Mouse (Mus musculus): ENCODE results near the gene Spata25. TPM values are rescaled to one million over a fixed set of nuclear protein-coding genes. Genes with fewer than 3 reads are reported as not detected.
A peak's percentile ranks its signal among the peaks of the same experiment; 100 is the strongest.
"Not testable (repeated sequence)": the region's sequence is repeated elsewhere in the genome, so short reads cannot be mapped to it uniquely, and the experiment has no call there.

The Spata25 gene
- polyA plus RNA-seq, 1 experiment from 2014 or later = not detected

GRCm38 (mm10) chr2:164866741-164867551, 38.6 kb upstream of the Spata25 start:
- Histone ChIP-seq H3K36me3 (ENCODE audit: control insufficient read depth, insufficient read depth, low read length) (no peaks in the 10 kb centered on the region), H3K4me3 (ENCODE audit: low read depth, low read length) (no peak overlapping the region), H3K9me3 (replicated peaks; ENCODE audit: control insufficient read depth, low read length) (0 out of 2 replicates have a peak, but pooled peaks cover 2% of the 10 kb centered on the region), H3K27ac (ENCODE audit: low read depth, low read length) (no peak overlapping the region), H3K4me1 (ENCODE audit: control insufficient read depth, insufficient read depth, low read length) (no peaks in the 10 kb centered on the region), H3K4me2 (ENCODE audit: low read length) (no peak overlapping the region), H3K27me3 (replicated peaks; ENCODE audit: control insufficient read depth, insufficient read depth, low read length) (no peaks in the 10 kb centered on the region), H3K9ac (ENCODE audit: low read length) (no peak overlapping the region)
- DNase-seq (ENCODE audit: low spot score) (no peak), ATAC-seq (no peak)
- WGBS = 72% methylated on average over 16 of the region's 16 CpGs

- ATAC-seq (no peak), DNase-seq (ENCODE audit: low spot score) (no peak)
- Histone ChIP-seq H3K9ac (ENCODE audit: low read length) (no peak overlapping the region), H3K4me2 (ENCODE audit: low read length) (no peak overlapping the region), H3K4me1 (ENCODE audit: control insufficient read depth, insufficient read depth, low read length) (no peaks in the 10 kb centered on the region), H3K9me3 (replicated peaks; ENCODE audit: control insufficient read depth, low read length) (0 out of 2 replicates have a peak, but pooled peaks cover 2% of the 10 kb centered on the region), H3K36me3 (ENCODE audit: control insufficient read depth, insufficient read depth, low read length) (no peaks in the 10 kb centered on the region), H3K4me3 (ENCODE audit: low read depth, low read length) (no peak overlapping the region), H3K27me3 (replicated peaks; ENCODE audit: control insufficient read depth, insufficient read depth, low read length) (no peaks in the 10 kb centered on the region), H3K27ac (ENCODE audit: low read depth, low read length) (no peak overlapping the region)
- WGBS = 96% methylated on average over 4 of the region's 4 CpGs
Measured at GRCm38 (mm10) chr2:164864593-164864992, 36.3 kb upstream of the Spata25 start.

- H3K27me3 ChIP-seq (replicated peaks; ENCODE audit: control insufficient read depth, insufficient read depth, low read length); H3K9me3 ChIP-seq (replicated peaks; ENCODE audit: control insufficient read depth, low read length); H3K4me2 ChIP-seq (ENCODE audit: low read length); DNase-seq (ENCODE audit: low spot score); H3K4me1 ChIP-seq (ENCODE audit: control insufficient read depth, insufficient read depth, low read length); H3K9ac ChIP-seq (ENCODE audit: low read length); H3K36me3 ChIP-seq (ENCODE audit: control insufficient read depth, insufficient read depth, low read length); ATAC-seq; H3K27ac ChIP-seq (ENCODE audit: low read depth, low read length); H3K4me3 ChIP-seq (ENCODE audit: low read depth, low read length): not testable (repeated sequence)
- WGBS = 91% methylated on average over 7 of the region's 9 CpGs
Measured at GRCm38 (mm10) chr2:164863411-164863810, 35.1 kb upstream of the Spata25 start.

DNA sequence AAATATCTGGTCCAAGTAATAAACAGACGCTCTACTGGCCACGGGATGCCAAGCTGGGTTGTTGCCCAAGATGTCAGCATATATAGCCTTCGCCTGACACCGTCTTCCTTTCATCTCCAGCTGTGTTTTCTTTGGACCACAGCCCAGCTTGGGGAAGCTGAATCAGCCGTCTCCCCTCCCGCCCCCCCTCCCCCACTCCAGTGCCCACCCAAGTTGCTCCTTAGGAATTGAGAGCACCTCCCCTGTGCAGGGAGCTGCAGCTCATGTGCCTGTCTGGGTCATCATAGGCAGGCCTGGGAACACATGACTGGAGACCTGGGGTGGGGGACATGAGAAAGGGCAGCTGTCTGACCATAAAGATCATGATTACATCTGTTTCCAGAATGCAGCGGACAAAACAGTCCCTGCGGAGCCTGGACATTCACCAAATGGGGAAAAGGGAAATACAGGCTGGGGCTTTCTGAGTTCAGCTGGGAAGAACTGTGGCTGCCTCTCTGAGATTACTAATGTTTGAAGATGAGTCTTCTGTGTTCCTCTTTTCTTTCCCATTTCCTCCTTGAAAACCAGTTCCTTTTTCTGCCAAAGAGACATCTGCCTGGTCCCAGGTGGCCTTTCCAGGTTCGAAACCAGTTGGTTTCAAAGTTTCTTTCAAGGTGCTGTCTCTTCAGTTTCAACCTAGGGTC, 34.0 kb upstream of the Spata25 start:
- Histone ChIP-seq H3K27me3 (replicated peaks; ENCODE audit: control insufficient read depth, insufficient read depth, low read length) (peaks cover 16% of the 10 kb centered on the region; the same call in 1 of the 2 replicates), H3K36me3 (ENCODE audit: control insufficient read depth, insufficient read depth, low read length) (no peaks in the 10 kb centered on the region), H3K4me3 (ENCODE audit: low read depth, low read length) (no peak overlapping the region), H3K4me2 (ENCODE audit: low read length) (no peak overlapping the region), H3K27ac (ENCODE audit: low read depth, low read length) (no peak overlapping the region), H3K4me1 (ENCODE audit: control insufficient read depth, insufficient read depth, low read length) (no peaks in the 10 kb centered on the region), H3K9me3 (replicated peaks; ENCODE audit: control insufficient read depth, low read length) (0 out of 2 replicates have a peak, but pooled peaks cover 2% of the 10 kb centered on the region), H3K9ac (ENCODE audit: low read length) (no peak overlapping the region)
- DNase-seq (ENCODE audit: low spot score) (peak; percentile 76), ATAC-seq (peak; percentile 33; the same call in 1 of the 2 replicates)
- WGBS = 39% methylated on average over 8 of the region's 9 CpGs

DNA sequence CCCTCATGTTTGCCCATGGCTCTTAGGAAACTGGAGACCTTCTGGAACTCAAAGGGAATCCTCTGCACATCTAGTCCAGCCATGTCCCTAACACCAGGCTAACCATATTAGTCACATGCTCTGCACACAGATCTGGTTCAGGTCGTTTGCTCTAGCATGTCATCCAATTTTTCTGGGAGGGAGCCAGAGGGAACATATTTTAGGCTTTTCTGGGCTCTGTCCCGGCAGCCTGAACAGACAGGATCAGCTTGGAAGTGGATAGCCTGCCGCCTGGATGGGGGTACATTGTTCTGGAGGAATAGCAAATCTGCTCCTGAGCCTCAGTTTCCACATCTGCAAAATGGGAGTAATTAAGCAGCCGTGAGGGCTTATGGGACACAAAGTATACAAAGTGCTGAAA, 32.8 kb upstream of the Spata25 start:
- H3K27ac ChIP-seq (ENCODE audit: low read depth, low read length) = no peak overlapping the region
- H3K4me3 ChIP-seq (ENCODE audit: low read depth, low read length) = no peak overlapping the region
- no peak overlapping the region for H3K9ac ChIP-seq (ENCODE audit: low read length)
- no peak for DNase-seq (ENCODE audit: low spot score)
- H3K36me3 ChIP-seq (ENCODE audit: control insufficient read depth, insufficient read depth, low read length) = no peaks in the 10 kb centered on the region
- ATAC-seq = no peak
- H3K9me3 ChIP-seq (replicated peaks; ENCODE audit: control insufficient read depth, low read length) = 0 out of 2 replicates have a peak, but pooled peaks cover 2% of the 10 kb centered on the region
- H3K4me1 ChIP-seq (ENCODE audit: control insufficient read depth, insufficient read depth, low read length) = peaks cover 8% of the 10 kb centered on the region
- H3K4me2 ChIP-seq (ENCODE audit: low read length) = no peak overlapping the region
- WGBS = 74% methylated on average over 4 of the region's 4 CpGs
- peaks cover 26% of the 10 kb centered on the region for H3K27me3 ChIP-seq (replicated peaks; ENCODE audit: control insufficient read depth, insufficient read depth, low read length)

GRCm38 (mm10) chr2:164859640-164860432, 31.5 kb upstream of the Spata25 start:
- H3K4me3 ChIP-seq (ENCODE audit: low read depth, low read length) = no peak overlapping the region
- H3K36me3 ChIP-seq (ENCODE audit: control insufficient read depth, insufficient read depth, low read length) = no peaks in the 10 kb centered on the region
- peaks cover 29% of the 10 kb centered on the region for H3K27me3 ChIP-seq (replicated peaks; ENCODE audit: control insufficient read depth, insufficient read depth, low read length)
- peaks cover 8% of the 10 kb centered on the region for H3K4me1 ChIP-seq (ENCODE audit: control insufficient read depth, insufficient read depth, low read length)
- H3K27ac ChIP-seq (ENCODE audit: low read depth, low read length) = no peak overlapping the region
- ATAC-seq = no peak
- no peak overlapping the region for H3K9ac ChIP-seq (ENCODE audit: low read length)
- no peak overlapping the region for H3K4me2 ChIP-seq (ENCODE audit: low read length)
- DNase-seq (ENCODE audit: low spot score) = no peak
- WGBS = 46% methylated on average over 9 of the region's 9 CpGs
- H3K9me3 ChIP-seq (replicated peaks; ENCODE audit: control insufficient read depth, low read length) = 0 out of 2 replicates have a peak, but pooled peaks cover 2% of the 10 kb centered on the region

DNA sequence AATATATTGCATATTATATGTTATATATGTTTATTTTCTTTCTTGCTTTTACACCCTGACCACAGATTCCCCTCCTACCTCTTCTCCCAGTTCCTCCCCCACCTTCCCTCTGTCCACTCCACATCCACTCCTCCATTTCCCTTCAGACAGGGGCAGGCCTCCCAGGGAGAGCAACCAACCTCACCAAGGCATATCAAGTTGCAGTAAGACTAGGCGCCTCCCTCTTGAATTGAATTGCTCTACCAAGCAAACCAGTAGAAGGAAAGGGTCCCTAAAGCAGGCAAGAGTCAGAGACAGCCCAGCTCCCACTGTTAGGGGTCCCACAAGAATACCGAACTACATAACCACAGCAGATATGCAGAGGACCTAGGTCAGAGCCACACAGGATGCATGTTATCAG, 30.8 kb upstream of the Spata25 start:
- ATAC-seq = no peak
- H3K27me3 ChIP-seq (replicated peaks; ENCODE audit: control insufficient read depth, insufficient read depth, low read length) = peaks cover 31% of the 10 kb centered on the region

DNA sequence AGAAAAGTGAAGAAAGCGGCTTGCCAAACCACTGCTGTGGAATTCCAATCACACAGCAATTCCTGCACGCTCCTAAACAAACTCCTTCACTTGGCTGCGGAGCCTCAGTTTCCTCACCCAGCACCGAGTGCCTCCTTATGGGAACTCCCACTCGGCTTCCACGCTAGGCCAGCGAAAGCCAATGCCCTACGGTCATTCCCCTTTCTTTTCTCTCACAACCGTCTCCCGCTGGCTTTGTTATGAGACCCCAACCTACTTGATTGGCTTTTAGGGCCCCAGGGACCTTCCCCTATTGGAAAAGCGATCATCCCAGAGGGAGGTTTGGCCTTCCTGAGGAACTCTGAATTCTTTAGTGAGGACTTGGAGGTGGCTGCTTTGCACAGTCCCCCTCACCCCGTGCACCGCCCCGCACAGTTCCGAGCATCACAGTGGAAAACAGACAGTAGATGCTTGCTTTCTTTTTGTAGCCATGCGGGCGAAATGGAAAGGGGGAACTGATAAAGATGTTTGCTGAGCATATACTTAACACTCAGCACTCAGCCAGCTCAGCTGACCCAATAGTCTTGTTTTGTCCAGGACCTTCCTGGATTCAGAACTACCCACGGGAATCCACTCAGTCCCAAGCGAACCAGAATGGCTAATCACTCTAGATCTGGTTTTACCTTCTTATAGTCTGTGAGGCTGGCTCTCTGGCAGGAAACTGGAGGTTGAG, 29.7 kb upstream of the Spata25 start:
- no peak overlapping the region for H3K27ac ChIP-seq (ENCODE audit: low read depth, low read length)
- H3K4me1 ChIP-seq (ENCODE audit: control insufficient read depth, insufficient read depth, low read length) = peaks cover 8% of the 10 kb centered on the region
- peak overlapping the region; percentile 76 for H3K4me2 ChIP-seq (ENCODE audit: low read length)
- WGBS = 2% methylated on average over 19 of the region's 19 CpGs
- no peaks in the 10 kb centered on the region for H3K9me3 ChIP-seq (replicated peaks; ENCODE audit: control insufficient read depth, low read length)
- peak overlapping the region; percentile 49 for H3K9ac ChIP-seq (ENCODE audit: low read length)
- peak overlapping the region; percentile 36 for H3K4me3 ChIP-seq (ENCODE audit: low read depth, low read length)
- no peaks in the 10 kb centered on the region for H3K36me3 ChIP-seq (ENCODE audit: control insufficient read depth, insufficient read depth, low read length)
- no peak for ATAC-seq
- peaks cover 31% of the 10 kb centered on the region for H3K27me3 ChIP-seq (replicated peaks; ENCODE audit: control insufficient read depth, insufficient read depth, low read length)
- no peak for DNase-seq (ENCODE audit: low spot score)

More for the DNA sequence above, 30.8 kb upstream of the Spata25 start:
- peaks cover 8% of the 10 kb centered on the region for H3K4me1 ChIP-seq (ENCODE audit: control insufficient read depth, insufficient read depth, low read length)
- H3K36me3 ChIP-seq (ENCODE audit: control insufficient read depth, insufficient read depth, low read length) = no peaks in the 10 kb centered on the region
- H3K9me3 ChIP-seq (replicated peaks; ENCODE audit: control insufficient read depth, low read length) = 0 out of 2 replicates have a peak, but pooled peaks cover 2% of the 10 kb centered on the region
- no peak overlapping the region for H3K9ac ChIP-seq (ENCODE audit: low read length)
- H3K4me2 ChIP-seq (ENCODE audit: low read length) = no peak overlapping the region
- no peak overlapping the region for H3K27ac ChIP-seq (ENCODE audit: low read depth, low read length)
- no peak for DNase-seq (ENCODE audit: low spot score)
- WGBS = 51% methylated on average over 2 of the region's 2 CpGs
- H3K4me3 ChIP-seq (ENCODE audit: low read depth, low read length) = no peak overlapping the region

Measured in forebrain, embryonic 14.5 days (tissue).